Mouse (Mus musculus) urinary bladder, postnatal 10 days (tissue): Measurements from ENCODE around the gene Zdhhc22.

Experiments
- DNase-seq: peaks from one replicate; pipeline ENCODE4 v3.0.0; 2022; ENCODE audit warnings: low spot score

The Zdhhc22 gene

DNA sequence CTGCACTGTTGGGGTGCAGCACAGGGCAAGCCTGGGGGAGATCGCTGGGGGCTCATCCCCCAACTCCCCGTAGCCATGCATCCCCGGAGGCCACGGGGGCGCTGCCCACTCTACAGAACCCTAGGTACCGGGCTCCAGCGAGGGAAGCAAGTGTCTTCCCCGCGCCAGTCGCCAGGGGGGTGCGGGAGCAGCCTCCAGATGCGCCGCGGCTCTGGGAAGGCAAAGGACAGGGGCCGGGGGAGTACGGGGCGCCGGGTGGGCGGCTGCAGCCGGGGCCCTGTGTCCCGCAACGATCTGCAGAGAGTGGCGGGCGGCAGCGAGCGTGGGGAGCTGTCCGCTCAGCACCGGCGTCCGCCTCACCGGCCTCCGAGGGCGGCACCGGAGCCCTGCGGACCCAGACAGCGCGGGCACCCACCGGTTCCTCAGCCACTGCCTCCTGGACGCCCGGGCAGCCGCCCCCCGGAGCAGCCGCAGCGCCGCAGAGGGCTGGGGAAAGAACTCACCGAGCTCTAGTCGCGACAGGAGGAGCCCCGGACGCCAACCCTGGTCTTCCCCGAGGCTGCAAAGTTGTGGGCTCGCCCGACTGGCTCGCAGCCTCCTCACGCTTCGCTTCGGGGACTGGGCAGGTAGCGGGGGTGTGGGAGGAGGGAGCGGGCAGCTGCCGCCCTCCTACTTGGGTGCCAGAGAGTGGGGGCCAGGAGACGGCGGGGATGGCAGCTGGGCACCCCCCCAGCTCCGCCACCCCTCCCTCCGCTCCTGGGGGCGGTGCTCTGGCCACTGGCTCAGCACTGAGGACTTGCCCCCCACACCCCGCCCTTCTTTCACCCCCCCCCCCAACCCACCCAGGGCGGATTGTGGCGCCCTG lies at the start of gene Zdhhc22:
Gene Zdhhc22, minus strand, starts transcription at position 541 of the 865 bp plus-strand sequence.
- no peak for DNase-seq

- no peak for DNase-seq
These were observed 46.4 kb upstream of the Zdhhc22 start for GRCm38 (mm10) chr12:87036631-87037030.

- no peak for DNase-seq
These were observed 41.0 kb upstream of the Zdhhc22 start for GRCm38 (mm10) chr12:87031163-87031763.

- no peak for DNase-seq
These were observed 39.2 kb upstream of the Zdhhc22 start for GRCm38 (mm10) chr12:87029251-87029976.

GRCm38 (mm10) chr12:87028068-87028467 lies 37.8 kb upstream of the Zdhhc22 start:
- no peak for DNase-seq

DNA sequence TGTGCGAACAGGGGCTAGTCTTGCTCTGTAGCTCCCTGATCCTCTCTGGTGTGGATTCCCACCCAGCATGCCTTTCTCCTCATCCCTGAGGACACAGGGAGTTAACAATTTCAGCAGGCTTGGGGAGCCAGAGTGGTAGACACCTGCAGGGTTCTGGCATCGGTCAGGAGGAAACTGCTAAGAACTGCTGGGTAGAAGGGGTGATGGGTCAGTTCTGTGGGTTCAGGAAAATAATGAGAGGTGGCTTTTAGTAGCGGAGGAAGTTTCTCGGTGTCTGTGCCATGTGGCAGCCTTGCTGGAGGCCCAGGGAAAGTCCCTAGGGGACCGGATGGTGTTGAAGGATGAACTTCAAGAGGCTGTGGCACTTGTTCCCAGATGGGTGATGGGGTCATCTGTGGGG lies 37.2 kb upstream of the Zdhhc22 start:
- no peak for DNase-seq

- DNase-seq: no peak
These were observed 36.6 kb upstream of the Zdhhc22 start for GRCm38 (mm10) chr12:87026871-87027240.

GRCm38 (mm10) chr12:87026109-87026870 lies 36.1 kb upstream of the Zdhhc22 start:
- no peak for DNase-seq

- no peak for DNase-seq
These were observed 33.2 kb upstream of the Zdhhc22 start for GRCm38 (mm10) chr12:87023456-87023855.

DNA sequence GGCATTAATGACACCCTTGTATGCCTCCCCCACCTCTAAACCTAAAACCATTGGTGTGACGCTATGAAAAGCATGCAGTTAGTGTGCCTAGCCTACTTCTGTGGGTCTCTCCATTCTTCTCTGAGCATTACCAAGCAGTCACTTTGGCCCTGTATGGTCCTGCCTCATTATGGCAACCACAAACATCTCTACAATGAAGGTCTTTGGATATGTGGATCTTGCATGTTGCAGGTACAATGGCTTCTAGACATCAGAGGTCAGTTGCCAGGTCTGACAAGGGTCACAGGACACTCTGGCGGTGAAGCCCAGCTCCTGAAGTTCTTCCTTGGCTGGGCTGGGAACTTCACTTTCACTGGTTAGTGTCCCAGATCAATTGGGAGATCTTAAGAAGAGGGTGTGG lies 31.8 kb upstream of the Zdhhc22 start:
- no peak for DNase-seq

GRCm38 (mm10) chr12:87021040-87021439 lies 30.8 kb upstream of the Zdhhc22 start, which contains the start of gene Tmem63c:
Tmem63c (plus strand) TSS chr12:87021340.
- no peak for DNase-seq

DNA sequence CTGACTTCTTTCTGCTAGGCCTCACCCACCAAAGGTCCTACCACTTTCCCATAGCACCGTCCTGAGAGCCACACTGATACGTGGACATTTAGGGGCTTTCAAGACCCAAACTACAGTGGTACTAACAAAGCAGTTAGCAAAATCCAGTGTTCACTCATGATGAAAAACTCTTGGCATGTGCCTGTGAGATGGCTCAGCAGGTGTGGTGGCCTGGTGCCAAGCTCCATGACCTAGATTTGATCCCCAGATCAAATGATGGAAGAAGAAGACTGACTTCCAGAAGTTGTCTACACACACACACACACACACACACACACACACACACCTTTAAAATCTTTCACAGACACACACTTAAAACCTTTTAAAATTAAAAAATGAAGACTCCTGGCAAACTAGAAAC lies 28.5 kb upstream of the Zdhhc22 start:
- DNase-seq: no peak

- no peak for DNase-seq
These were observed 26.8 kb upstream of the Zdhhc22 start for GRCm38 (mm10) chr12:87017041-87017440.

- no peak for DNase-seq
These were observed 14.4 kb upstream of the Zdhhc22 start for GRCm38 (mm10) chr12:87004596-87004995.

DNA sequence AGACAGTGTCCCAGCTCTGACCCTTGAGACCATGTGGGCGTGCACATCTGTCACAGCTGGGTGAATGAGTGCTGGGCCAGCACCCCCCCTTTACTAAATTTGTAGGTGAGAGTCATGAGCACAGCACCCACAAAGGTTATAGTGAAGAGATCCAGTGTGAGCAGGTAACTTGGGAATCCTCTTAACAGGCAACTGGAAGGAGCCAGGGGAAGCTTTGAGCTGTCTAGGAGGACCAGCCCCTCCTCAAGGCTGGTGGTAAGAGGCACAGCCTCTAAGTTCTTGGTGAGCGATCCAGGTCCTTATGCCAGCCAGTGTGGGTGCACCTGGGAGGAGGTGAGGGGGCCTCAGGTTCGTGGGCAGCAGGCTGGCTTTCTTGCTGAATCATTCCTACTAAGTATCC lies 13.4 kb upstream of the Zdhhc22 start:
- no peak for DNase-seq

DNA sequence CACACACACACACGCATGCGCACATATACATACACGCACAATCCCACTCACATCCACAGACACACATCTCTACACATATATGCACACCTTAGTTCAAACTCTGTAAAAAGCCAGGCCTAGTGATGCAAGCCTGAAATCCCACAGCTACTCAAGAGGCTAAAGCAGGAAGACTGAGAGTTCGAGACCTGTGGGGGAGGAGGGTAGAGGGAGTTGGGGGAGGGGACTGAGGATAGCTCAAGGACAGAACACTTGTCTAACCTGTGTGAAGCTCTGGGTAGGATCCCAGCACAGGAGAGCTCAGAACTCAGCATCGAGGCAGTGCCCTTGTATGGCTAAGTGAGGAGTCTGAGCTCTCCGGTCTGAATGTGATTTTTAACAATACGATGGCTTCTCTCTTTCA lies 12.6 kb upstream of the Zdhhc22 start:
- DNase-seq: no peak

- DNase-seq: no peak
These were observed 12.0 kb upstream of the Zdhhc22 start for GRCm38 (mm10) chr12:87002209-87002608.

DNA sequence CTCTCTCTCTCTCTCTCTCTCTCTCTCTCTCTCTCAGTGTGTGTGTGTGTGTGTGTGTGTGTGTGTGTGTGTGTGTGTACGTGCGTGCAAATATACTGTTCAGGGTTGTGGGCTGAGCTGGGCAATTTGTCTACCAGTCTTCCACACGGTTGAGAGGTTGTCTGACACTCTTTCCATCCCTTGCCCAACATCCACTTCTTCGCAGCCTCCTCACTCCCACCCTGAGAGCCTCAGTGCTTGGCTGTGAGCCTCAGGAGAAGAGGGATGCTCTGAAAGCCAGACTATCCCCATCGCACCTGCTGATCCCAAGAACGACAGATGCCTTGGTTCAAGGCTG lies 10.6 kb upstream of the Zdhhc22 start:
- no peak for DNase-seq

- no peak for DNase-seq
These were observed 10.1 kb upstream of the Zdhhc22 start for GRCm38 (mm10) chr12:87000151-87000839.

DNA sequence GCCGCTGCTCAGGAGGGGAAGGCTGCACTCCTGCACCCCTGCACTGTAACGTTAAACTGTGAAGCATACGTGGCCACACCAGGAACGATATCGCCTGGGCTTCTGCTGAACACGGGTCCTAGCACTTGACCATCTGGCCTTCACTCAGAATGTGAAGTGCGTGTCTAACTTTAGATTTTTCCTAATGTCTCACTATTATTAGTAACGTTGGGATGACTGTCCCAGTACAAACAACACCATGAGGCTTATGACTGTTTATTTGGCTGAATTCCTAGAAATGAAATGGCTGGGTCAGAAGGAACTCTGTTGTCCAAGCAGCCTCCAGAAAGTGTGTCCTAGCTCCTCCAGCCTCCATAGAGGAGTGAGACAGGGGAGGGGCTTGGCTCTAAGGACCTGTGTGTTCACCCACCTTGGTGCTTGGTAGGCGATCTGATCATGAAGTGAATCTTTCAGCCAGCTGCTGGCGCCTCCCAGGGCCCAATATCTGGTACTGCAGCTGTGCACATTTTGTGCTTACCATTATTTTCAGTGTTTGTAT lies 9.1 kb upstream of the Zdhhc22 start:
- no peak for DNase-seq

DNA sequence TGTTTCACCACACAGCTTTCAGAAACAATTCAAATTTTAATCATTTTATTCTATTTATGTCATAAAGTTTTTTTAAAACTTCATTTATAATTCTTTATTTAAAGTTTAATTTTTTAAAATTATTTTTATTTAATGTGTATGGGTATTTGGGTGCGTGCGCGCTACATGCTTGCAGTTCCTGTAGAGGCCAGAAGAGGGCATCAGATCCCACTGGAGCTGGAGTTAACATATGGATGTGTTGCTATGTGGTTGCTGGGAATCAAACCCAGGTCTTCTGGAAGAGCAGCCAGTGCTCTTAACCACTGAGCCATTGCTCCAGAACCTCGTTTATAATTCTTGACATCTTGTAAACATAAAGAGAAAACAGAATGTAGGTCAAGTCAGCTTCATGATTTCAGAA lies 8.5 kb upstream of the Zdhhc22 start:
- no peak for DNase-seq
